ENCODE assay signal across 12 mouse cellular contexts in genomic region chr12:109412071-109412440, GRCm38 (mm10). TPM values are rescaled to one million over a fixed set of nuclear protein-coding genes. Genes with fewer than 3 reads are reported as not detected.
A peak's percentile ranks its signal among the peaks of the same experiment; 100 is the strongest.
DNase-seq lines count a peak whose midpoint lies in the region; ATAC-seq lines count a peak whose summit lies in the region.
"Had no signal": no experiment of that assay in that cellular context is flagged by ENCODE, and none has a peak within 500 bp of the region (broad histone marks: within the 10 kb centered on the region; RNA-seq: fewer than 3 reads in every experiment).

No protein-coding gene starts in this region.

- peak; percentile 85 for ATAC-seq in frontal cortex, adult (ENCODE audit: low TSS enrichment)
- no peak for ATAC-seq in liver, embryonic 12.5 days
- no peak for ATAC-seq in embryonic facial prominence, embryonic 15.5 days (ENCODE audit: insufficient number of reproducible peaks, low FRiP score, low TSS enrichment, low read depth)
- no peak for ATAC-seq in midbrain, embryonic 14.5 days (ENCODE audit: low FRiP score, low TSS enrichment)
- no peak for ATAC-seq in erythroid progenitor cell, adult 5-6 weeks (replicated peaks; ENCODE audit: low FRiP score, poor library complexity, severe bottlenecking)
- no peak for ATAC-seq in megakaryocyte, adult 5-6 weeks (ENCODE audit: poor library complexity, severe bottlenecking)

- DNase-seq in frontal cortex, postnatal 36 days (ENCODE audit: low spot score in 2 of 2): no peak
- no peak for DNase-seq in liver
- no peak for DNase-seq in midbrain, embryonic 14.5 days
- DNase-seq: adrenal gland, postnatal 10 days; cerebellum, adult 8-10 months; kidney, adult 11 months had no signal

- H3K36me3 ChIP-seq in liver, embryonic 12.5 days: no peaks in the 10 kb centered on the region
- no peaks in the 10 kb centered on the region for H3K36me3 ChIP-seq in embryonic facial prominence, embryonic 15.5 days
- no peaks in the 10 kb centered on the region for H3K36me3 ChIP-seq in midbrain, embryonic 14.5 days (ENCODE audit: control insufficient read depth, insufficient read depth, low read length)

- H3K27ac ChIP-seq in liver, embryonic 12.5 days: peak overlapping the region; percentile 40
- H3K27ac ChIP-seq in embryonic facial prominence, embryonic 15.5 days (replicated peaks): peak overlapping the region; percentile 93
- peak overlapping the region; percentile 60 for H3K27ac ChIP-seq in midbrain, embryonic 14.5 days (replicated peaks; ENCODE audit: low read depth, low read length)
- H3K27ac ChIP-seq: macrophage had no signal

- no peaks in the 10 kb centered on the region for H3K9me3 ChIP-seq in liver, embryonic 12.5 days (replicated peaks)
- no peaks in the 10 kb centered on the region for H3K9me3 ChIP-seq in embryonic facial prominence, embryonic 15.5 days (replicated peaks)
- no peaks in the 10 kb centered on the region for H3K9me3 ChIP-seq in midbrain, embryonic 14.5 days (ENCODE audit: control insufficient read depth, low read length)

- peaks cover 8% of the 10 kb centered on the region for H3K27me3 ChIP-seq in liver, embryonic 12.5 days (replicated peaks)
- H3K27me3 ChIP-seq in embryonic facial prominence, embryonic 15.5 days: no peaks in the 10 kb centered on the region
- no peaks in the 10 kb centered on the region for H3K27me3 ChIP-seq in midbrain, embryonic 14.5 days (ENCODE audit: control insufficient read depth, insufficient read depth, low read length)

- no peak overlapping the region for H3K9ac ChIP-seq in liver, embryonic 12.5 days
- H3K9ac ChIP-seq in embryonic facial prominence, embryonic 15.5 days: 0 out of 2 replicates have a peak overlapping the region, but pooled peaks have one; percentile 9
- H3K9ac ChIP-seq in midbrain, embryonic 14.5 days (replicated peaks; ENCODE audit: low read length): no peak overlapping the region

- H3K4me2 ChIP-seq in liver, embryonic 12.5 days: no peak overlapping the region
- no peak overlapping the region for H3K4me2 ChIP-seq in embryonic facial prominence, embryonic 15.5 days (replicated peaks)
- H3K4me2 ChIP-seq in midbrain, embryonic 14.5 days (ENCODE audit: low read length): no peak overlapping the region

- WGBS in liver, embryonic 12.5 days (ENCODE audit: insufficient replicate concordance): 61% methylated on average over 8 of the region's 8 CpGs
- 28% methylated on average over 8 of the region's 8 CpGs for WGBS in embryonic facial prominence, embryonic 15.5 days
- 74% methylated on average over 8 of the region's 8 CpGs for WGBS in midbrain, embryonic 14.5 days

- H3K4me3 ChIP-seq in liver, embryonic 12.5 days: no peak overlapping the region
- no peak overlapping the region for H3K4me3 ChIP-seq in embryonic facial prominence, embryonic 15.5 days (replicated peaks)
- H3K4me3 ChIP-seq in midbrain, embryonic 14.5 days (replicated peaks; ENCODE audit: low read depth, low read length): no peak overlapping the region

- H3K4me1 ChIP-seq in liver, embryonic 12.5 days: peaks cover 16% of the 10 kb centered on the region
- peaks cover 68% of the 10 kb centered on the region for H3K4me1 ChIP-seq in embryonic facial prominence, embryonic 15.5 days
- peaks cover 33% of the 10 kb centered on the region for H3K4me1 ChIP-seq in midbrain, embryonic 14.5 days (ENCODE audit: control insufficient read depth, insufficient read depth, low read length)

RNA-seq across cellular contexts. Expression of gene Dlk1, which starts 40.6 kb away (rescaled TPM):
- polyA plus RNA-seq in liver, embryonic 12.5 days (2016; fragmentation: Nextera tagmentation; extraction: Ambion mirVana): 529 and 540 TPM in 2 replicates
- 710 and 761 TPM in 2 replicates for polyA plus RNA-seq in embryonic facial prominence, embryonic 15.5 days (2015; fragmentation: Nextera tagmentation; extraction: Ambion mirVana)
- 50.3 and 51.4 TPM in 2 replicates for polyA plus RNA-seq in midbrain, embryonic 14.5 days (2014; fragmentation: Nextera tagmentation; extraction: Ambion mirVana)
- total RNA-seq in erythroid progenitor cell, adult 5-6 weeks (2015; ENCODE audit: low replicate concordance): not detected in 2 replicates
- not detected in 2 replicates for total RNA-seq in erythroid progenitor cell, adult 5-6 weeks (2017; ENCODE audit: low replicate concordance)
- not detected in 2 replicates for total RNA-seq in megakaryocyte, adult 5-6 weeks (2015)
- total RNA-seq in megakaryocyte, adult 5-6 weeks (2017): not detected in 2 replicates
- polyA plus RNA-seq: macrophage had no signal

Comparison
In these comparisons a context has a peak if more than half of its experiments do, and no peak if none do; other contexts are left out.
1. H3K27ac ChIP-seq: peak in every context shown above with its lines; median percentile 93 in embryonic facial prominence, embryonic 15.5 days; 60 in midbrain, embryonic 14.5 days; 40 in liver, embryonic 12.5 days.
2. RNA of gene Dlk1, which starts 40.6 kb away (polyA plus RNA-seq): 710 to 761 TPM in embryonic facial prominence, embryonic 15.5 days and 529 to 540 TPM in liver, embryonic 12.5 days; 50.3 to 51.4 TPM in midbrain, embryonic 14.5 days; every median in the first group is over 10 times any median in the second.